Mouse (Mus musculus) limb, embryonic 12.5 days (tissue): ENCODE measurements around the gene Slc6a16. TPM values are rescaled to one million over a fixed set of nuclear protein-coding genes. Genes with fewer than 3 reads are reported as not detected.
A peak's percentile ranks its signal among the peaks of the same experiment; 100 is the strongest.

Source experiments
- ATAC-seq: fragments of 200-750 bp; cut with Nextera tagmentation; 2 replicates; pipeline ENCODE4 v1.8.0; 2017; ENCODE audit warnings: low read depth, moderate TSS enrichment; ENCODE audit not compliant: insufficient number of reproducible peaks, insufficient read depth, low FRiP score, low TSS enrichment
- H3K27ac ChIP-seq: fragments of 300-500 bp; sonication (generic); 2 replicates; pipeline ENCODE4 v1.5.1; 2016; ENCODE audit warnings: mild to moderate bottlenecking, moderate library complexity
- H3K27me3 ChIP-seq: fragments of 300-500 bp; sonication (generic); 2 replicates; pipeline ENCODE4 v1.6.1; 2016; ENCODE audit warnings: mild to moderate bottlenecking, moderate library complexity
- H3K36me3 ChIP-seq: fragments of 300-500 bp; sonication (generic); 2 replicates; pipeline ENCODE4 v1.6.1; 2016; ENCODE audit warnings: mild to moderate bottlenecking, moderate library complexity
- H3K4me1 ChIP-seq: fragments of 300-500 bp; sonication (generic); replicated peaks from 2 replicates; pipeline ENCODE4 v1.6.1; 2016
- H3K4me2 ChIP-seq: fragments of 300-500 bp; sonication (generic); 2 replicates; pipeline ENCODE4 v1.6.1; 2016; ENCODE audit warnings: mild to moderate bottlenecking, moderate library complexity
- H3K4me3 ChIP-seq: fragments of 300-500 bp; sonication (generic); replicated peaks from 2 replicates; pipeline ENCODE4 v1.5.1; 2016; ENCODE audit warnings: mild to moderate bottlenecking
- H3K9ac ChIP-seq: fragments of 300-500 bp; sonication (generic); replicated peaks from 2 replicates; pipeline ENCODE4 v1.6.1; 2016; ENCODE audit warnings: mild to moderate bottlenecking, moderate library complexity
- H3K9me3 ChIP-seq: fragments of 300-500 bp; sonication (generic); 2 replicates; pipeline ENCODE4 v1.6.1; 2016; ENCODE audit warnings: mild to moderate bottlenecking, moderate library complexity
- WGBS: fragments of 180-500 bp; shearing (Covaris S2); methylation state at CpG from one replicate; pipeline ENCODE4 v1.1.7; 2016; 5-methylcytosine and 5-hydroxymethylcytosine counted together
- polyA plus RNA-seq: library from polyadenylated mRNA; unstranded; fragments of >200 nt; fragmentation: Nextera tagmentation; extraction: Ambion mirVana; gene quantifications from 2 replicates; pipeline ENCODE4 v1.2.1, GENCODE M21; 2016

Gene Slc6a16
- polyA plus RNA-seq, 1 experiment from 2014 or later, result 0.18 TPM

DNA sequence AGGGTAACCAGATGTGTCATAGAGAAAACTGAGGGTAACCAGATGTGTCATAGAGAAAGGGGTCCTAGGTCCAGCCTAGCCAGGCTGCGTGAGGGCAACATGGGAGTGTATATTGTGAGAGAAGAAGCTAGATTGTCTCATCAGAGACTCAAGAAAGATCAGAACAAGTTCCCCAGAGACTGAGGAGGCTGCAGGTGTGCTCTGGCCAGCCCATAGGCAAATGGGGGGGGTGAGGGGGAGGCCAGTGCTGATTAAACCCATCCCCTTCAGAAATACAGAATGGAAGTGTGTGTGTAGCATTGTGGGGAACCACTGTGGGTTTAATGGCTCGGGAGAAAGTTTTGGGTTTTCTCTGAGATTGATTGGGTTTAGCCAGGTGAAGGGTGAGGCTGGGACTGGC, 19.2 kb upstream of the Slc6a16 start:
- no peak overlapping the region for H3K4me2 ChIP-seq
- peaks cover 40% of the 10 kb centered on the region for H3K4me1 ChIP-seq
- ATAC-seq, result no peak
- H3K27me3 ChIP-seq, result no peaks in the 10 kb centered on the region
- H3K4me3 ChIP-seq, result no peak overlapping the region
- no peak overlapping the region for H3K9ac ChIP-seq
- no peak overlapping the region for H3K27ac ChIP-seq
- 83% methylated on average over 2 of the region's 2 CpGs for WGBS
- peaks cover 96% of the 10 kb centered on the region for H3K36me3 ChIP-seq
- H3K9me3 ChIP-seq, result no peaks in the 10 kb centered on the region

- Histone ChIP-seq H3K4me1 (peaks cover 11% of the 10 kb centered on the region), H3K27me3 (no peaks in the 10 kb centered on the region), H3K9ac (no peak overlapping the region), H3K4me2 (no peak overlapping the region), H3K4me3 (no peak overlapping the region), H3K27ac (no peak overlapping the region), H3K9me3 (no peaks in the 10 kb centered on the region), H3K36me3 (peaks cover 98% of the 10 kb centered on the region)
- no peak for ATAC-seq
- 96% methylated on average over 7 of the region's 7 CpGs for WGBS
Measured at GRCm38 (mm10) chr7:45224826-45225225, 16.1 kb upstream of the Slc6a16 start.

DNA sequence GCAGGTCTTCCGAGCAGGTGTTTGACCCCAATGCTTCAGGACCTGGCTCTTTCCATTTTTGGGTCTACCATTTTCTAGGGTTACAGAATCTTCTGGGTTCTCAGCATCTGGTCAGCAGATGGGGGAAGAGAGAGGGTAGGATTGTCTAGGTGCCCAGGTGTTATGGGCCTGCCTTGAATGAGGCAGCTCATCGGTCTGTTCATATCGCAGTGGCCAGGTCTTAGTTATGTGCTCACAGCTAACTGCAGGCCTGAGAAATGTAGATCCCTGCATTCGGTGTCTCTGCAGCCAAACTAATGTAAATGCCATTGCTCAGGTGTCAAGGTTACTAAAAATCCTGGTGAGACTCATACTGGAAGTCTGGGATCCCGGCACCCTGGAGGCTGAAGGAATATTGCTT, 14.5 kb upstream of the Slc6a16 start:
- H3K9me3 ChIP-seq, result no peaks in the 10 kb centered on the region
- no peak for ATAC-seq
- peaks cover 97% of the 10 kb centered on the region for H3K36me3 ChIP-seq
- H3K27me3 ChIP-seq, result no peaks in the 10 kb centered on the region
- H3K4me3 ChIP-seq, result no peak overlapping the region
- WGBS, result 93% methylated on average over 5 of the region's 5 CpGs
- no peak overlapping the region for H3K27ac ChIP-seq
- H3K4me1 ChIP-seq, result no peaks in the 10 kb centered on the region
- no peak overlapping the region for H3K4me2 ChIP-seq
- no peak overlapping the region for H3K9ac ChIP-seq

GRCm38 (mm10) chr7:45228548-45228947, 12.3 kb upstream of the Slc6a16 start:
- Histone ChIP-seq H3K27ac (no peak overlapping the region), H3K9me3 (no peaks in the 10 kb centered on the region), H3K4me2 (no peak overlapping the region), H3K9ac (no peak overlapping the region), H3K4me1 (peaks cover 16% of the 10 kb centered on the region), H3K36me3 (peaks cover 97% of the 10 kb centered on the region), H3K4me3 (no peak overlapping the region), H3K27me3 (no peaks in the 10 kb centered on the region)
- WGBS, result 95% methylated on average over 18 of the region's 18 CpGs
- peak; percentile 29; the same call in 1 of the 2 replicates for ATAC-seq

DNA sequence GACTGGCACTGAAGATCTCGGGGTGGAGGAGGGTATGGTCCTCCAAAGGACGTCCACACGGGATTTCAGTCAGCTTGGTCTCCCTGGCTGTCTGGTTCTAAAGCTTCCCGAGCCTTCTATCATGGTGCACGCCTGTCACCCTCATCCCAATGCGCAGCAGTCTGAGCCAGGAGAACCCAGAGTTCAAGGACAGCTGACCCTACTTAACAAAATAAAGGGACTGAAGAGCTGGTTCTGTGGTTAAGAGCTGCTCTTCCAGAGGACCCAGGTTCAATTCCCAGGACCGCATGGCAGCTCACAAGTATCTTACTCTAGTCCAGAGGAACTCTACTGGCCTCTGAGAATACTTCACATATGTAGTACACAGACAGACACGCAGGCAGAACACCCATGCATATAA, 11.8 kb upstream of the Slc6a16 start:
- ATAC-seq, result no peak
- H3K27ac ChIP-seq, result no peak overlapping the region
- no peaks in the 10 kb centered on the region for H3K27me3 ChIP-seq
- H3K36me3 ChIP-seq, result peaks cover 95% of the 10 kb centered on the region
- WGBS, result 93% methylated on average over 8 of the region's 8 CpGs
- no peak overlapping the region for H3K4me3 ChIP-seq
- H3K4me2 ChIP-seq, result no peak overlapping the region
- peaks cover 21% of the 10 kb centered on the region for H3K4me1 ChIP-seq
- no peaks in the 10 kb centered on the region for H3K9me3 ChIP-seq
- H3K9ac ChIP-seq, result no peak overlapping the region

DNA sequence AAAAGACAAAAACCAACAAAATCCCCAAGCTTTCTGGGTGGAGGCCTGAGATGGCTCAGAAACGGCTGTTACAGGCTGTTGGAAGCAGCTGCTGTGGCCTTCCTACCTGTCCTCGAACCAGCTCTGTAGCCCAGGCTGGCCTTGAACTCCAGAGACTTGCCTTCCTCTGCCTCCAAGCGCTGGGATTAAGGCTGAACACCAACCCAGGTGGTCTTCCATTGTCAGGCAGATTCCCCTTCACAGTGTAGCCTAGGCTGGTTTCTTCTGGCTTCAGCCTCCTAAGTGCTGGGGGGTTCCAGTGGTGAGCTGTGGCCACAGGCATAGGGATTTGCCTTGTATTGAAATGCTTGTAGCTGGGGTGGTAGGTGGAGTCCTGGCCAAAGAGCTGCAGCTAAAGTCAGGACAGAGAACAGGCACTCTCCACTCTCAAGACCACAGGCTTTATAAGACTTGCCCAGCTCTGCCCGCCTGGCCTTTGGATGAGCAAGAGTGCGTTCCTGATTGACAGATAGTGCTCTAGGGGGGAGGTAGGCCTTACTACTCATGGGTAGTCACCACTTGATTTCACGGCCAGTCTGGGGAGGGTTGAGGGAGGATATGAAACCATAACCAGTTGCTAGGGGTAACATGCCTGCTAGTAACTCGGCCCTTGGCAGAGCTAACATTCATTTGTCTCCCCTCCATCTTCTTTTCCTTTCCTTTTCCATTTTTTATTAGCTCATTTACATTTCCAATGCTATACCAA, 11.3 kb upstream of the Slc6a16 start:
- no peak overlapping the region for H3K27ac ChIP-seq
- no peaks in the 10 kb centered on the region for H3K27me3 ChIP-seq
- H3K4me3 ChIP-seq, result no peak overlapping the region
- no peak overlapping the region for H3K9ac ChIP-seq
- H3K9me3 ChIP-seq, result no peaks in the 10 kb centered on the region
- WGBS, result 91% methylated on average over 7 of the region's 7 CpGs
- peaks cover 89% of the 10 kb centered on the region for H3K36me3 ChIP-seq
- no peak overlapping the region for H3K4me2 ChIP-seq
- H3K4me1 ChIP-seq, result peaks cover 27% of the 10 kb centered on the region
- ATAC-seq, result no peak

DNA sequence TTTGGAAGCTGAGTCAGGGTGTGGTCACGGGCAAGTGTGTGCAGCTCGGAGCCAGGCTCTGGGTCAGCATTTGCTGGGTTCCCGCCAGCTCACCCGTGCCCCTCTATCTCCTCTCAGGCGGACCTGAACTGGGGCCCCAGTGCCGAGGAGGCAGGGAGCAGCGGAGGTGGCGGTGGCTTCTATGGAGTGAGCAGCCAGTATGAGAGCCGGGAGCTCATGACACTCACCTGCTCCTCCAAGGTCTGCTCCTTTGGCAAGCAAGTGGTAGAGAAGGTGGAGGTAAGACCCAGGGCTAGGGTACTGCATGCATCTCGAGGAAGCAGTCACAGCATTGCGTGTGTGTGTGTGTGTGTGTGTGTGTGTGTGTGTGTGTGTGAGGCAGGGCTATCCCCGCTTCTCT, 9.7 kb upstream of the Slc6a16 start:
- Histone ChIP-seq H3K9ac (no peak overlapping the region), H3K27ac (no peak overlapping the region), H3K4me1 (peaks cover 41% of the 10 kb centered on the region), H3K9me3 (no peaks in the 10 kb centered on the region), H3K4me2 (no peak overlapping the region), H3K27me3 (no peaks in the 10 kb centered on the region; the same call in 1 of the 2 replicates), H3K4me3 (no peak overlapping the region), H3K36me3 (peaks cover 74% of the 10 kb centered on the region)
- ATAC-seq, result no peak
- 90% methylated on average over 12 of the region's 12 CpGs for WGBS

DNA sequence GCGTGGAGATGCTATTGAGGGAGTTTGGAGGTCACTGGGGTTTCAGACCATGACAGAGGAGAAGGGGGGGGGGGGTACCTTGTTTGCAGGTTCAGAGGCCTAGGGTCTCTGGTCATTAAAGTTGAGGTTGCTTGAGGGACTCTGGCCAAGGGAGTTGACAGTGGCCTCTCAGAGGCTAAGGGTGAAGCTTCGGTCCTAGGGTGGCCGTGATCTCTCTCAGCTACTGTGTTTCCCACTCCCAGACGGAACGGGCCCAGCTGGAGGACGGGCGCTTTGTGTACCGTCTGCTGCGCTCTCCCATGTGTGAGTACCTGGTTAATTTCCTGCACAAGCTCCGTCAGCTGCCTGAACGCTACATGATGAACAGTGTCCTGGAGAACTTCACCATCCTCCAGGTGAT, 8.9 kb upstream of the Slc6a16 start:
- Histone ChIP-seq H3K27me3 (peaks cover 6% of the 10 kb centered on the region; the same call in 1 of the 2 replicates), H3K27ac (no peak overlapping the region), H3K36me3 (peaks cover 66% of the 10 kb centered on the region), H3K4me2 (no peak overlapping the region), H3K9me3 (no peaks in the 10 kb centered on the region), H3K9ac (no peak overlapping the region), H3K4me3 (no peak overlapping the region), H3K4me1 (peaks cover 41% of the 10 kb centered on the region)
- ATAC-seq, result no peak
- 83% methylated on average over 11 of the region's 11 CpGs for WGBS

GRCm38 (mm10) chr7:45232716-45233465, 8.0 kb upstream of the Slc6a16 start:
- no peak for ATAC-seq
- Histone ChIP-seq H3K4me3 (no peak overlapping the region), H3K27ac (no peak overlapping the region), H3K9ac (peak overlapping the region; percentile 1; the same call in 1 of the 2 replicates), H3K9me3 (no peaks in the 10 kb centered on the region), H3K4me1 (peaks cover 41% of the 10 kb centered on the region), H3K27me3 (peaks cover 9% of the 10 kb centered on the region; the same call in 1 of the 2 replicates), H3K36me3 (peaks cover 58% of the 10 kb centered on the region), H3K4me2 (no peak overlapping the region)
- WGBS, result 59% methylated on average over 13 of the region's 13 CpGs

DNA sequence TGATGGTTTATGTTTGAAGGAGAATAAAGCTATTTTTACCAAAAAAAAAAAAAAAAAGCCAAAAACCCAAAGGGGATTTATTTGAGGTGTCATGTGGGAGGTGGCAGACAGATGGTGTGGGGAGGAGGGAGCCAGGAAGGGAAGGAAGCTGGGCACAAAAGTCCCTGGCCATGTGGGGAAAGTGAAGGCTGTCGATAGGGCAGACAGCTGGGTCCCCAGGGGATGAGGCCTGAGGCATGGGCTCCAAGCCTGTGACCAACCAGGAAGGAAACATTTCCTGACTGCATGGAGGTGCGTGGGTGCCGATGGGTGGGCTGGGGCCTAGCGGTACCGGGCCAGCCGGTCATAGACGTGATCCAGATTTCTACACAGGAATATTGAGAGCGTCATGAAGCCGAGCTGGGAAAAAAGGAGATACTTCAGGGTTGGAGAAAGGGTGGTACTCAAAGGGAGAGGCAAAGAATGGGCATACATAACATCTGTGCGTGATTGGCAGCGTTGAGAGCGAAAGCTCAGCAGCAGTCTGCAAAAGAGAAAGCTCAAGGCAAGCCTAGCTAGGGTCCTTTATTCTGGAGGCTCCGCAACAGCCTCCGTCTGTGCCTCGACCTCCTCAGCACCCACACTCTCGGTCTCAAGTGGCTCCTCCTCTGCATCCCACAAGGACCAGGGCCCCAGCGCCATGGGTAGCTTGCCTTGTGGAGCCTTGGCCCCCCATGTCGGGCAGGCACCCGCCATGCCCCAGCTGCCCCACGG, 7.1 kb upstream of the Slc6a16 start:
- no peak for ATAC-seq
- peak overlapping the region; percentile 55 for H3K4me2 ChIP-seq
- H3K27me3 ChIP-seq, result peaks cover 15% of the 10 kb centered on the region
- peaks cover 41% of the 10 kb centered on the region for H3K4me1 ChIP-seq
- H3K27ac ChIP-seq, result peak overlapping the region; percentile 77
- WGBS, result 26% methylated on average over 20 of the region's 20 CpGs
- 0 out of 2 replicates have a peak overlapping the region, but pooled peaks have one; percentile 2 for H3K4me3 ChIP-seq
- no peaks in the 10 kb centered on the region for H3K9me3 ChIP-seq
- peaks cover 50% of the 10 kb centered on the region for H3K36me3 ChIP-seq
- no peak overlapping the region for H3K9ac ChIP-seq

GRCm38 (mm10) chr7:45234333-45234841, 6.5 kb upstream of the Slc6a16 start:
- H3K9ac ChIP-seq, result no peak overlapping the region
- peaks cover 21% of the 10 kb centered on the region for H3K27me3 ChIP-seq
- whole genome bisulfite sequencing, result 12% methylated on average over 29 of the region's 29 CpGs
- ATAC-seq, result 0 out of 2 replicates have a peak, but pooled peaks have one; percentile 8
- H3K9me3 ChIP-seq, result no peaks in the 10 kb centered on the region
- H3K36me3 ChIP-seq, result peaks cover 43% of the 10 kb centered on the region
- H3K27ac ChIP-seq, result peak overlapping the region; percentile 77
- H3K4me2 ChIP-seq, result peak overlapping the region; percentile 55
- peak overlapping the region; percentile 30; the same call in 1 of the 2 replicates for H3K4me3 ChIP-seq
- H3K4me1 ChIP-seq, result peaks cover 41% of the 10 kb centered on the region
